Mouse (Mus musculus) liver, adult (tissue): ENCODE data around the gene Deaf1.

Source experiments
- GATA4 ChIP-seq: IDR thresholded peaks from 2 replicates; pipeline ENCODE4 v1.6.1; 2014; ENCODE audit warnings: mild to moderate bottlenecking, low read length; ENCODE audit not compliant: insufficient replicate concordance

Gene Deaf1

DNA sequence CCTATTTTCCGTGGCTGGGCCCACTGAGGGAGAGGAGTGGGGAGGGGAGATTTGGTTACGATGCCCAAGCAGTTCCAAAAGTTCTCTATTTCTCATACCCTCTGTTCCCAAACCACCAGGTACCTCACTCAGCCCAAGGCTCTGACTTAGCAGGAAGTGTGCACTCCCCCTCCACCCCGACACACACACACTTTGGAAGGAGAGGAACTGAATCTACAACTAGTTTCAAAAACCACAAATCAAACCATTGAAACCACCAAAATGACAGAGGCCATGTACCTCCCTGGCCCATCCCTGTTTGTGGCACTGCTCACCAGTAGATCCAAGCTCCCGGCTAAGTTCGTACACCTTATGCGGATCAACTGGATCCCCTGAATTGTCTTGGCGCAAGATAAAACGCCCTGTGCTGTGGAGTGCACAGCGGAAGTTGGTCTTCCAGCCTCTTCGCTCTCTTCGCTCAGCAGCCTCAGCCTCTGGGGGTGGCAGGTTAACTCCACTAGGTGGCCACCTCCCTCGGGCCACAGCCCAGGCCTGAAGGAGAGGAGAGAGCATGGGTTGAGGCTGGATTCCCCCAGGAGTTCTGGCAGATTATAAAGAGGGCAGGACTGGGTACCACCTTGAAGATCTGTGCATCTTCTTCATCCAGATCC is 62.6 kb downstream of the Deaf1 start:
- no peak for TF ChIP-seq GATA4

DNA sequence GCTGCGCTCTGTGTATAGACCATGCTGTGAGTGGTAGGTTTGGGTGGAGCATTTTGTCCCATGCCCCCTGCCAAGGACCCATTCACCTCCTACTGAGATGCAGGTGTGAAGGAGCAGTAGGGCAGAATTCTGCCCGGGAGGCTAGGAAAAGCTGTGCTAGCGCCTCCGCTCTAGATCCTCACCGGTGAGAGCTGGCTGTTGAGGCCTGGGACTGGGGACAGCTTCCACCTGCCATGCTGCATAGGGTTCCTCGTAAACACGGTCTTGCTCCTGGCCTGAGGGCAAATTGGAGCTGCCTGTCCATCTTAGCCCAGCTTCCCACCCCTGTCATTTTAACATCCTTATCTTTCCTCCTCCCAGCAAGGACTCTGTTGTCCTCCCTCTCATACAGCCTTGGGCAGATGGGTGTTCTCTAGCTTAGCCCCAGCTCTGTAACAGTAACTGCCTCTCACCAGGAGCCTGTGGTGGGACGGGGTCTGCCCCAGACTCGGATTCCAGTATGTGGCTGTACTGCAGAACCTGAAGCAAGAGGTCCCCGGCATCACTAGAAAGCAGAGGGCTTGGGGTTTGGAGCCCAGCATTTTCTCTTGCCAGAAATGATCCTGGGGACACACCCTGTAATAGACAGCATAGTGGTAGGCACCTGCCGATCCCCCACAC is 63.3 kb downstream of the Deaf1 start:
- no peak for TF ChIP-seq GATA4

DNA sequence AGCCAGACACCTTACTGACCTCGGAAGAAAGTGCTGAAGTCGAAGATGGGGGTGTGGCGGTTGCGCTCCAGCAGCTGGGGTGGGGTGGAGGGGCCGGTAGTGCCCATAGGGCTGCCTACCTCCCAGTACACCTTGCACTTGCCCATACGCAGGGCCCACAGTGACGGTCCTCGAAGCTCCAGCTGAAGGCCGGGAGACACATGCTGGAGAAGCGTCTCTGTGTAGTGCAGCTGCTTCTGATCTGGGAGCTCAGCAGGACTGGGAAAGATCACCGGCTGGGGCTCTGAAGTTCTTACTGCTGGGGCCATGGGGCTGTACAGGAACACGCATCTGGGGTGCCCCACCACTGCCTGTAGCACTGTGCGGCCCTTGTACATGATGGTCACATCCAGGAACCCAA is 63.9 kb downstream of the Deaf1 start:
- no peak for TF ChIP-seq GATA4

DNA sequence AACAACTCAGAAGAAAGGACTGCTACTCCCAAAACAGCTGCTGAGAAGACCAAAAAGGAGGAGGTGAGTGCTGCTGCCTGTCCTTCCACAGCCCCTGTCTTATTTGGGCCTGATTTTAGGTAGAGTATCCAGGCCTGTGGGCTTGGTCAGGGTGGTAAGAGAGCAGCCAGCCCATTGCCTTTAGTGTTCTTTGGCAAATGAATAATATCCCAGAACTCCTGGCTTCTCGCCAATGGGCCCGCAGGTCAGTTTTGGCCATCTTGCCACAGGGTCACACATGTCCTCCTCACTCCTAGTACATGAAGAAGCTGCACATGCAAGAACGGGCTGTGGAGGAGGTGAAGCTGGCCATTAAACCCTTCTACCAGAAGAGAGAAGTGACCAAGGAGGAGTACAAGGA is 66.0 kb downstream of the Deaf1 start:
- no peak for TF ChIP-seq GATA4

DNA sequence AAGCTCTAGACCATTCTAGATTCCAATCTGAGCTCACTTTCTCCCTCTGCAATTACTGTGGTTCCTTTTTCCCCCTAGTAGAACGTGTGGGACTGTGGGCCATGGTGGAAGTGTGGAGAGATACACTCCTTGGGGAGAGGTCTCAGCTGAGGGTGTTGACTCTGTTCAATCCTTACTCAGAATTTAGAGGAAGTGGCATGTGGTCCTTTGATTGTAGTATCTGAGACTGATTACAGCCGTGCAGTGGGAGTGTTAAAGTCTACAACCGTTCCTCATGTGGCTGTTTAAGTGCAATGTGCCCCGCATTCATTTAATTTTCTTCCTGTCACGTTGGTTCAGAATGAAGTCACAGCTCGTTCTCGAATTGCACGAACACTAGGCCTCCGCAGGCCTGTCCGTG is 71.3 kb downstream of the Deaf1 start:
- TF ChIP-seq GATA4 = no peak
